Mouse (Mus musculus) megakaryocyte, embryonic 14.5 days (primary cell): ENCODE measurements around the gene Mxra7.

ENCODE experiments used
- FLI1 ChIP-seq: IDR thresholded peaks from 2 replicates; pipeline ENCODE4 v1.6.1; 2012; ENCODE audit warnings: low read length, inconsistent platforms, mixed read lengths
- GATA1 ChIP-seq: IDR thresholded peaks from 3 replicates; pipeline ENCODE4 v1.6.1; 2012; ENCODE audit warnings: mixed read lengths, low read length, inconsistent platforms, borderline replicate concordance

DNA sequence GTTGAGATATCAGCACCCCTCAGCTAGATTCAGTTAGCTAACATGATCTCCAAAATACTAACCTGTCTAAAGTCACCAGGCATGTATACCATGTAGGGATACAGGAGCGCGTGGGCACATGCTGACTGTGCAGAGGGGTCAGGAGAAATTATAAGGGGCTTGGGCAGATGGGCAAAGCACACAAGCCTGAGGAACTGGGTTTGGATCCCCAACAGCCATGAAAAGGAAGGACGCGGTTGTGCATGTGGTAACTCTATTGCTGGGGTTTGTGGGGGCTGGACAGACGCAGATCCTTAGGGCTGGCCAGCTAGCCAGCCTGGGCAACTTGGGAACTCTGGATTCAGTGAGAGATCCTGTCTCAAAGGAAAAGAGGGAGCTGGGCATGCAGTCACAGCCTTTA lies 10.3 kb downstream of the Mxra7 start:
- TF ChIP-seq FLI1 (no peak), GATA1 (no peak)
